Mouse (Mus musculus) fat pad, adult 2 months (tissue): ENCODE data around the gene 4931428L18Rik.
A peak's percentile ranks its signal among the peaks of the same experiment; 100 is the strongest.

Experiments
- DNase-seq: peaks from one replicate; pipeline ENCODE4 v3.0.0-alpha.2; 2011; ENCODE audit warnings: low read depth, low spot score; ENCODE audit errors: extremely low read depth

The 4931428L18Rik gene

GRCm38 (mm10) chr1:31152799-31153426 lies 69.6 kb downstream of the 4931428L18Rik start:
- DNase-seq: no peak

- DNase-seq: no peak
These were observed 71.9 kb downstream of the 4931428L18Rik start for GRCm38 (mm10) chr1:31150546-31150945.

GRCm38 (mm10) chr1:31149671-31150070 lies 72.8 kb downstream of the 4931428L18Rik start:
- DNase-seq: no peak

- DNase-seq: no peak
These were observed 78.9 kb downstream of the 4931428L18Rik start for GRCm38 (mm10) chr1:31143571-31143970.

- DNase-seq: no peak
These were observed 80.0 kb downstream of the 4931428L18Rik start for GRCm38 (mm10) chr1:31142288-31143094.

GRCm38 (mm10) chr1:31138387-31138786 lies 84.1 kb downstream of the 4931428L18Rik start:
- no peak for DNase-seq

- no peak for DNase-seq
These were observed 109.0 kb downstream of the 4931428L18Rik start for GRCm38 (mm10) chr1:31113466-31113865.

- DNase-seq: no peak
These were observed 114.5 kb downstream of the 4931428L18Rik start for GRCm38 (mm10) chr1:31107961-31108360.

- no peak for DNase-seq
These were observed 119.4 kb downstream of the 4931428L18Rik start for GRCm38 (mm10) chr1:31102863-31103657.

- DNase-seq: no peak
These were observed 120.2 kb downstream of the 4931428L18Rik start for GRCm38 (mm10) chr1:31102280-31102679.

- no peak for DNase-seq
These were observed 125.3 kb downstream of the 4931428L18Rik start for GRCm38 (mm10) chr1:31097208-31097607.

- peak; percentile 83 for DNase-seq
These were observed 126.1 kb downstream of the 4931428L18Rik start for GRCm38 (mm10) chr1:31096466-31096793.

GRCm38 (mm10) chr1:31095706-31096465 lies 126.6 kb downstream of the 4931428L18Rik start:
- no peak for DNase-seq

GRCm38 (mm10) chr1:31094792-31095191 lies 127.7 kb downstream of the 4931428L18Rik start:
- DNase-seq: no peak

GRCm38 (mm10) chr1:31093939-31094338 lies 128.5 kb downstream of the 4931428L18Rik start:
- DNase-seq: no peak

GRCm38 (mm10) chr1:31088686-31089085 lies 133.8 kb downstream of the 4931428L18Rik start:
- no peak for DNase-seq

- DNase-seq: no peak
These were observed 149.7 kb downstream of the 4931428L18Rik start for GRCm38 (mm10) chr1:31072523-31073370.

GRCm38 (mm10) chr1:31071209-31071608 lies 151.3 kb downstream of the 4931428L18Rik start:
- DNase-seq: no peak

- DNase-seq: no peak
These were observed 157.4 kb downstream of the 4931428L18Rik start for GRCm38 (mm10) chr1:31064817-31065740.
